Mouse (Mus musculus): ENCODE measurements around the gene Apold1. TPM values are rescaled to one million over a fixed set of nuclear protein-coding genes. Genes with fewer than 3 reads are reported as not detected.

Gene Apold1
- 0.21 TPM for total RNA-seq (2023)

GRCm38 (mm10) chr6:134981231-134982062 lies at the start of gene Apold1:
Apold1 (plus strand) TSS chr6:134981718.

GRCm38 (mm10) chr6:135011048-135011733 lies 29.7 kb downstream of the Apold1 start, which contains the start of gene Ddx47:
Ddx47 (plus strand) TSS chr6:135011612.

Other genes starting within 250 kb of the Apold1 start
- 13.2 TPM for gene Dusp16, start 189.1 kb upstream of the Apold1 start, total RNA-seq (2023)
- gene Crebl2, start 151.6 kb upstream of the Apold1 start, total RNA-seq (2023), result 15.5 TPM
- 17.3 TPM for gene Gpr19, start 83.1 kb upstream of the Apold1 start, total RNA-seq (2023)
- 260 TPM for gene Cdkn1b, start 61.3 kb upstream of the Apold1 start, total RNA-seq (2023)
- 156 TPM for gene Ddx47, start 29.9 kb downstream of the Apold1 start, total RNA-seq (2023)
- 1.9 TPM for gene Gprc5a, start 83.9 kb downstream of the Apold1 start, total RNA-seq (2023)
- gene Gprc5d, start 136.6 kb downstream of the Apold1 start, total RNA-seq (2023), result not detected
- gene Fam234b, start 216.3 kb downstream of the Apold1 start, total RNA-seq (2023), result 20.1 TPM
- gene Hebp1, start 216.3 kb downstream of the Apold1 start, total RNA-seq (2023), result 10.9 TPM

Measured in CD4-positive naive resting alpha-beta T cell, adult 76 days (primary cell).